Mouse (Mus musculus): ENCODE data around the gene Krt87.

GRCm38 (mm10) chr15:101459283-101459682, 20.7 kb upstream of the Krt87 start:
- TF ChIP-seq CTCF (IDR thresholded peaks at IDR 0.05; ENCODE audit: control insufficient read depth, insufficient read depth, low read length) = peak; percentile 45
- TF ChIP-seq POLR2A (IDR thresholded peaks at IDR 0.05; ENCODE audit: borderline replicate concordance, control insufficient read depth, low read depth, low read length) = no peak
